ENCODE assay signal across 7 mouse cellular contexts in the genomic region with DNA sequence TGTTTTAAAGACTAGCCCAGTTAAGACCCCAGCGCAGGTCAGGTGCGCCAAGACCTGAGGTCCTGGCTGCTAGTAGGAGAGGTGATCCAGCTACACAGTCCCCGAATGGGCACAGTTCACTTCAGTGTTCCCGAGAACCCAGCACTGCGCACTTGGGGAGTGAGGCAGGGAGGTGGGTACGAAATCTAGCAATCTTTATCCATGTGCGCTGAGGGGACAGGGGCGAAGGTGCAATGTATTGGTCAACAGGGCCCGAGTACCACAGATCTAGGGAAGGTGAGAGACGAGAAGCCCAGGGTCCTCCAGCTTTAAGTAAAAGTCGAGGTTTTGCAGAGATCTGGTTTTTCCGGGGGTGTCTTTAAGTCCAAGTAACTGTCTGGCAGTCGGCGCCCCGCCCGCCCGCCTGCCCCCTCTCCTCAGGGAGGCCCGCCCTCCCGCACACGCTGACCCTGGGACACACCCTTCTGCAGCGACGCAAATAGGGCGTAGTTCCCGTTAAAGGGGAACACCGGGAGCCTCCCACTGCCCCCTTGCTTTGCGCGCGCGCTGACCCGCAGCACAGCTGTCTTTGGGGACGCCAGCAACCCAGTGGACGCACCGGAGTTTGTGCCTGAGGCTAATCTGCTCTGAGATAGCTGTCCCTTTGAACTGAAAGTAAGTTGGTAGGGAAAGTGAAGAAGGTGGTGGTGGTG. TPM values are rescaled to one million over a fixed set of nuclear protein-coding genes. Genes with fewer than 3 reads are reported as not detected.
DNase-seq lines count a peak whose midpoint lies in the region; ATAC-seq lines count a peak whose summit lies in the region.

No protein-coding gene starts in this region.

- DNase-seq in adrenal gland, adult 2 months, result peak; percentile 88
- DNase-seq in kidney, postnatal 25 days, result peak; percentile 67 to 82
- DNase-seq in testis, postnatal 10 days (ENCODE audit: low spot score), result peak; percentile 74

- ATAC-seq in embryonic facial prominence, embryonic 12.5 days (ENCODE audit: insufficient number of reproducible peaks, insufficient read depth, low FRiP score, low TSS enrichment), result no peak
- no peak; the same call in 1 of the 2 replicates for ATAC-seq in heart, embryonic 14.5 days (ENCODE audit: insufficient number of reproducible peaks, insufficient read depth, low FRiP score, low read depth)
- no peak for ATAC-seq in activated CD4-positive, CD25-positive, alpha-beta regulatory T cell, adult 4 months

- 4% methylated on average over 33 of the region's 33 CpGs for WGBS in embryonic facial prominence, embryonic 12.5 days
- 5% methylated on average over 33 of the region's 33 CpGs for WGBS in heart, embryonic 14.5 days
- WGBS in macrophage (ENCODE audit: missing documents), result 8% methylated on average over 26 of the region's 33 CpGs

- peak overlapping the region; percentile 85 for H3K9ac ChIP-seq in embryonic facial prominence, embryonic 12.5 days
- H3K9ac ChIP-seq in heart, embryonic 14.5 days (ENCODE audit: low read length), result peak overlapping the region; percentile 92

- no peaks in the 10 kb centered on the region for H3K9me3 ChIP-seq in embryonic facial prominence, embryonic 12.5 days
- no peaks in the 10 kb centered on the region for H3K9me3 ChIP-seq in heart, embryonic 14.5 days (ENCODE audit: control insufficient read depth, low read length)

- peak overlapping the region; percentile 90 for H3K4me2 ChIP-seq in embryonic facial prominence, embryonic 12.5 days (replicated peaks)
- H3K4me2 ChIP-seq in heart, embryonic 14.5 days (ENCODE audit: low read length), result peak overlapping the region; percentile 95

- peaks cover 37% of the 10 kb centered on the region for H3K27me3 ChIP-seq in embryonic facial prominence, embryonic 12.5 days
- H3K27me3 ChIP-seq in heart, embryonic 14.5 days (ENCODE audit: control insufficient read depth, insufficient read depth, low read length), result no peaks in the 10 kb centered on the region

- peaks cover 55% of the 10 kb centered on the region for H3K79me2 ChIP-seq in macrophage (ENCODE audit: inconsistent target)

- H3K4me1 ChIP-seq in embryonic facial prominence, embryonic 12.5 days, result peaks cover 44% of the 10 kb centered on the region
- H3K4me1 ChIP-seq in heart, embryonic 14.5 days (ENCODE audit: control insufficient read depth in 2 of 2, insufficient read depth in 2 of 2, low read length in 2 of 2), result peaks cover 25 to 46% of the 10 kb centered on the region in 2 experiments

- H3K36me3 ChIP-seq in embryonic facial prominence, embryonic 12.5 days, result no peaks in the 10 kb centered on the region
- peaks cover 13% of the 10 kb centered on the region; the same call in 1 of the 2 replicates for H3K36me3 ChIP-seq in heart, embryonic 14.5 days (ENCODE audit: control insufficient read depth, insufficient read depth, low read length)
- peaks cover 15% of the 10 kb centered on the region; the same call in 1 of the 2 replicates for H3K36me3 ChIP-seq in macrophage (ENCODE audit: inconsistent target)

- peak overlapping the region; percentile 58 for H3K4me3 ChIP-seq in embryonic facial prominence, embryonic 12.5 days
- H3K4me3 ChIP-seq in heart, embryonic 14.5 days (ENCODE audit: control insufficient read depth in 1 of 2, insufficient read depth in 1 of 2, low read depth in 1 of 2, low read length in 2 of 2), result peak overlapping the region; percentile 55 to 76
- peak overlapping the region; percentile 100 for H3K4me3 ChIP-seq in macrophage (ENCODE audit: inconsistent target)

- peak overlapping the region; percentile 95; the same call in 1 of the 2 replicates for H3K27ac ChIP-seq in embryonic facial prominence, embryonic 12.5 days
- peak overlapping the region; percentile 6 to 90; a peak in 3 of 4 replicates for H3K27ac ChIP-seq in heart, embryonic 14.5 days (replicated peaks in 1 of 2; ENCODE audit: control insufficient read depth in 1 of 2, insufficient read depth in 1 of 2, low read depth in 2 of 2, low read length in 2 of 2)
- H3K27ac ChIP-seq in macrophage, result peak overlapping the region; percentile 96

RNA-seq across cellular contexts. Expression of gene Pmp22, which starts 2.4 kb away (rescaled TPM):
- total RNA-seq in adrenal gland, adult 2 months (2021), result 100 to 1,000 TPM; 102 to 190 TPM
- 125 and 184 TPM in 2 replicates for polyA plus RNA-seq in adrenal gland, adult 2 months (2012; rRNA removed)
- polyA plus RNA-seq in embryonic facial prominence, embryonic 12.5 days (2016; fragmentation: Nextera tagmentation; extraction: Ambion mirVana), result 81.0 and 82.1 TPM in 2 replicates
- polyA plus RNA-seq in heart, embryonic 14.5 days (2014; fragmentation: Nextera tagmentation; extraction: Ambion mirVana), result 88.7 and 95.6 TPM in 2 replicates
- 100 to 1,000 TPM in 14 of 26 experiments, 10 to 100 TPM in 12; 22.6 to 353 (median 103) TPM for total RNA-seq in macrophage (2018; cell fraction: chromatin; rRNA removed)
- 100 to 1,000 TPM; 151 to 861 (median 432) TPM for total RNA-seq in macrophage (2018; cell fraction: cytosol; rRNA removed)
- 100 to 1,000 TPM; 123 to 812 (median 316) TPM for total RNA-seq in macrophage (2018; cell fraction: nucleus; rRNA removed)
- 533 to 609 TPM (median 558 TPM) in 3 replicates for polyA plus RNA-seq in macrophage (2018)
- not detected for polyA plus RNA-seq in activated CD4-positive, CD25-positive, alpha-beta regulatory T cell, adult 4 months (2017; shearing (Covaris generic))

Comparison
In these comparisons a context has a peak if more than half of its experiments do, and no peak if none do; other contexts are left out.
1. RNA of gene Pmp22, which starts 2.4 kb away (polyA plus RNA-seq): 533 to 609 TPM in macrophage, 125 to 184 TPM in adrenal gland, adult 2 months, 88.7 to 95.6 TPM in heart, embryonic 14.5 days and 81.0 to 82.1 TPM in embryonic facial prominence, embryonic 12.5 days; not detected in activated CD4-positive, CD25-positive, alpha-beta regulatory T cell, adult 4 months; every median in the first group is over 10 times any median in the second.
2. Peak in every context shown above with its lines, with median percentiles within 50 percentile points of each other: DNase-seq, H3K27ac ChIP-seq and H3K4me3 ChIP-seq.